Mouse (Mus musculus): ENCODE data around the gene Oasl2.

DNA sequence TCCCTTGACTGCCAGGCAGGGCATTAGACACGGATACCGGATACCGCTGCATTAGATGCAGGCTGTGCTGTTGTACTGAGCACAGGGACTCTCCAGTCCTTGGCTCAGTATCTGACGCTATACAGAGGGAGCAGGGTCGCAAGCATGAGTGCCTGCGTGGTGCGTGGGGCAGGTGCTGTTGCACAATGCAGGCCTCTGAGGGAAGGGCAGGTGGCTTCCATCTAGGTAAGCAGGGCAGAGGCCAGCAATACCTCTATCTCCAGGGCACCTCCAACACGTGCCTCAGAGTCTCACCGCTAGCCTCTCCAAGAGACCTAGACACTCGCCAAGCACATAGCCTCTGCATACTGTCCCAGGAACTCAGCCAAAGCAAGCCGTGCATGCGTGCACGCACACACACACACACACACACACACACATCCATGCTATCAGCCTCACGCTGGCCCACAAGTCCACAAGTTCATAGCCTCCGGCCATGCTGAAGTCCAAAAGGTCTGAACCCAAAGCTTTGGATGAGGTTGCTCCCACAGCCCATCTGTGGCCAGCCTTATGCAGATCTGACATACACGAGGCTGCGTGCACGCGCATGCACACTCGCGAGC, 54.6 kb downstream of the Oasl2 start:
- TF ChIP-seq CTCF (IDR thresholded peaks at IDR 0.05; ENCODE audit: low read depth, low read length) (no peak), POLR2A (IDR thresholded peaks at IDR 0.05; ENCODE audit: borderline replicate concordance, low read depth, low read length) (no peak)

Measured in bone marrow macrophage, adult 2 months (primary cell).